Mouse (Mus musculus): ENCODE measurements around the gene Uqcr11. TPM values are rescaled to one million over a fixed set of nuclear protein-coding genes. Genes with fewer than 3 reads are reported as not detected.
A peak's percentile ranks its signal among the peaks of the same experiment; 100 is the strongest.

The Uqcr11 gene
- polyA plus RNA-seq, 2 experiments = 707 to 718 TPM

DNA sequence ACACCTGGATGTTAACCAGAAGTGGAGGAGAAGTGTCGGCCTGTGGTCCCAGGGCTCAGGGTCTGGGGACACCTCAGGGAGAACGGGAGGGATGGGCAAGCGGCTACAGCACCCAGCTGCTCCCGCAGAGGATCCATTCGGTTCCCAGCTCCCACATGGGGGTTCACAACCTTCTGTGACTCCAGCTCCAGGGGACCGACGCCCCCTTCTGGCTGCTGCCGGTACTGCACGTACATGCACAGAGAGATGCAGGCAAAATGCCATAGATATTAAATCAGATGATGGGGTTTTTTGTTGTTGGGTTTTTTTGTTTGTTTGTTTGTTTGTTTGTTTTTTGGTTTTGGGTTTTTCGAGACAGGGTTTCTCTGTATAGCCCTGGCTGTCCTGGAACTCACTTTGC is 28.9 kb downstream of the Uqcr11 start:
- no peak for DNase-seq (ENCODE audit: low spot score)
- Histone ChIP-seq H3K9ac (ENCODE audit: low read depth, low read length, severe bottlenecking) (no peak overlapping the region), H3K4me3 (replicated peaks; ENCODE audit: low read length) (no peak overlapping the region), H3K9me3 (ENCODE audit: control insufficient read depth, low read length) (no peaks in the 10 kb centered on the region), H3K27ac (replicated peaks; ENCODE audit: low read depth, low read length) (no peak overlapping the region), H3K4me2 (replicated peaks; ENCODE audit: low read depth, low read length, severe bottlenecking) (no peak overlapping the region), H3K36me3 (ENCODE audit: control insufficient read depth, insufficient read depth, low read length) (peaks cover 36% of the 10 kb centered on the region), H3K27me3 (ENCODE audit: control insufficient read depth, insufficient read depth, low read length) (no peaks in the 10 kb centered on the region), H3K4me1 (ENCODE audit: control insufficient read depth, insufficient read depth, low read length) (no peaks in the 10 kb centered on the region)
- TF ChIP-seq POLR2A (IDR thresholded peaks at IDR 0.05; ENCODE audit: borderline replicate concordance, extremely low read depth, insufficient read depth, insufficient read length) = no peak
- 49% methylated on average over 10 of the region's 10 CpGs for WGBS
- no peak for ATAC-seq (ENCODE audit: low FRiP score, low read depth)

DNA sequence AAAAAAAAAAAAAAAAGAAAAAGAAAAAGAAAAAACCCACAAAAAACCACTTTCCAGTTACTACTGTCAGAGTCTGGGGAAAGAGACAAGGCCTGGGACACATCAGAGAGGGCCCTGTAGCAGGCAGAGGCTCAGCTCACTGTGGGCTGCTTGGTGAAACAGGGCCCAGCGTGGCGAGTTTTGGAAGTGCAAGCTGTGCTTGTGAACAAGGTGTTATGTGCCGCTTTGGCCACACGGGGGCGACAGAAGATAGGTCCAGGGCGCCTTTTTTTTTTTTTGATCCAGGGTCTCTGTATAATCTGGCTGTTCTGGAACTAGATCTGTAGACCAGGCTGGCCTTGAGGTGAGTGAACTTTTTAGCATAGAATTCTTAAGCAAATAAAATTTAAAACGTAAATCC is 30.5 kb downstream of the Uqcr11 start:
- H3K4me2 ChIP-seq (replicated peaks; ENCODE audit: low read depth, low read length, severe bottlenecking) = no peak overlapping the region
- no peaks in the 10 kb centered on the region for H3K27me3 ChIP-seq (ENCODE audit: control insufficient read depth, insufficient read depth, low read length)
- no peak overlapping the region for H3K9ac ChIP-seq (ENCODE audit: low read depth, low read length, severe bottlenecking)
- H3K36me3 ChIP-seq (ENCODE audit: control insufficient read depth, insufficient read depth, low read length) = peaks cover 20% of the 10 kb centered on the region
- H3K4me1 ChIP-seq (ENCODE audit: control insufficient read depth, insufficient read depth, low read length) = peaks cover 7% of the 10 kb centered on the region
- 3% methylated on average over 7 of the region's 7 CpGs for WGBS
- TF ChIP-seq POLR2A (IDR thresholded peaks at IDR 0.05; ENCODE audit: borderline replicate concordance, extremely low read depth, insufficient read depth, insufficient read length) = 0 out of 2 replicates have a peak, but pooled peaks have one; percentile 21
- DNase-seq (ENCODE audit: low spot score) = peak; percentile 94
- H3K9me3 ChIP-seq (ENCODE audit: control insufficient read depth, low read length) = no peaks in the 10 kb centered on the region
- ATAC-seq (ENCODE audit: low FRiP score, low read depth) = peak; percentile 48; the same call in 1 of the 2 replicates
- no peak overlapping the region for H3K27ac ChIP-seq (replicated peaks; ENCODE audit: low read depth, low read length)
- no peak overlapping the region for H3K4me3 ChIP-seq (replicated peaks; ENCODE audit: low read length)

DNA sequence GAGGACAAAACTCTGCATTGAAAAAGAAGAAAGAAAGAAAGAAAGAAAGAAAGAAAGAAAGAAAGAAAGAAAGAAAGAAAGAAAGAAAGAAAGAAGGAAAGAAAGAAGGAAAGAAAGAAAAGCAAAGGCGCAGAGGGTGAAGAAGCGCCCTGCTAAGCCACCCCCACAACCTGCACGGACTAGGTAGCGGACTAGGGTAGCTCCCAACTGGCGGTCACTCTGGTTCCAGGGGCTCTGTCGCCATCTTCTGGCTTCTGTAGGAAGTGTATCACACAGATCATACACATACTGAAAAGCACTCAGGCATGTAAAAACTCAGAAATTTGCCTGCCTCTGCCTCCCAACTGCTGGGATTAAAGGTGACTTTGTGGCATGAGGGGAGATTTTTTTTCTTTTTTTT is 32.6 kb downstream of the Uqcr11 start:
- Histone ChIP-seq H3K4me1 (ENCODE audit: control insufficient read depth, insufficient read depth, low read length) (peaks cover 7% of the 10 kb centered on the region), H3K36me3 (ENCODE audit: control insufficient read depth, insufficient read depth, low read length) (0 out of 2 replicates have a peak, but pooled peaks cover 1% of the 10 kb centered on the region), H3K9me3 (ENCODE audit: control insufficient read depth, low read length) (no peaks in the 10 kb centered on the region), H3K27me3 (ENCODE audit: control insufficient read depth, insufficient read depth, low read length) (no peaks in the 10 kb centered on the region), H3K4me3 (replicated peaks; ENCODE audit: low read length) (no peak overlapping the region), H3K4me2 (replicated peaks; ENCODE audit: low read depth, low read length, severe bottlenecking) (no peak overlapping the region), H3K9ac (ENCODE audit: low read depth, low read length, severe bottlenecking) (no peak overlapping the region), H3K27ac (replicated peaks; ENCODE audit: low read depth, low read length) (no peak overlapping the region)
- ATAC-seq (ENCODE audit: low FRiP score, low read depth) (no peak), DNase-seq (ENCODE audit: low spot score) (peak; percentile 56)
- TF ChIP-seq POLR2A (IDR thresholded peaks at IDR 0.05; ENCODE audit: borderline replicate concordance, extremely low read depth, insufficient read depth, insufficient read length) = no peak
- WGBS = 22% methylated on average over 6 of the region's 6 CpGs

DNA sequence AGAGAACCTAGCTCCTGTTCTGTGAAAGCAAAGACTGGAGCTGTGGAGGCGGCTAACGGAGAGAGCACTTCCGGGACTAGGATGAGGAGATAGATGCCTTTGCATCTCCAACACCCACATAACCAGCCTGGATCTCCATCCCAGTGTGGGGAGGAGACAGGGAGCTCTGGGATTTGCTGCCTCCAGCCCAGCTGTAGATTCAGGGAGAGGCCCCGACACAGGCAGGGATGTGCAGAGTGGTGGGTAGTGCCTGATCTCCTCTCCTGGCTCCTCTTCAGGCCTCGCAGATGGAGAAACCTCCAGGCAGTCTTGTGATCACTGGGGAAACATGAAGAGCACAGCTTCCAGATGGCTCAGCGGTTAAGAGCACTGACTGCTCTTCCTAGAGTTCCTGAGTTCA is 33.9 kb downstream of the Uqcr11 start:
- Histone ChIP-seq H3K9ac (ENCODE audit: low read depth, low read length, severe bottlenecking) (no peak overlapping the region), H3K27ac (replicated peaks; ENCODE audit: low read depth, low read length) (no peak overlapping the region), H3K27me3 (ENCODE audit: control insufficient read depth, insufficient read depth, low read length) (no peaks in the 10 kb centered on the region), H3K4me3 (replicated peaks; ENCODE audit: low read length) (no peak overlapping the region), H3K4me1 (ENCODE audit: control insufficient read depth, insufficient read depth, low read length) (peaks cover 7% of the 10 kb centered on the region), H3K36me3 (ENCODE audit: control insufficient read depth, insufficient read depth, low read length) (no peaks in the 10 kb centered on the region), H3K9me3 (ENCODE audit: control insufficient read depth, low read length) (no peaks in the 10 kb centered on the region), H3K4me2 (replicated peaks; ENCODE audit: low read depth, low read length, severe bottlenecking) (no peak overlapping the region)
- ATAC-seq (ENCODE audit: low FRiP score, low read depth) (no peak), DNase-seq (ENCODE audit: low spot score) (no peak)
- no peak for TF ChIP-seq POLR2A (IDR thresholded peaks at IDR 0.05; ENCODE audit: borderline replicate concordance, extremely low read depth, insufficient read depth, insufficient read length)
- 73% methylated on average over 6 of the region's 6 CpGs for WGBS

DNA sequence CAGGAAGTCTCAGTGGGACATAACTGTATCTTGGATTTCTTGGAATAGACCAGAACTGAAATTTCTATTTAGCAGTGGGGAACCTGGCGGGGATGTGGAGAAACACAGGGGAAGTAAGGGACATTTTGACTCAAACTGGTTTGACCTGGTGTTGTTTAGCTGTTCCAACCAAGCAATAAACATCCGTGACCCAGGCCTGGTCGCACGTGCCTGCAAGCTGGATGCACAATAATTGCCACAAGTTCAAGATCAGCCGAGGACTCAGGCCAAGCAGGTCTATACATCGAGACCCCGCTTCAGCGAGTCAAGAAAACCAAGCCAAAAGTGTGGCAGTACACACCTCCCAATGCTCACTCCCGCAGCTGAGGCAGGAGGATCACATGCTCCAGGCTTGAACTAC is 34.6 kb downstream of the Uqcr11 start:
- DNase-seq (ENCODE audit: low spot score) (no peak), ATAC-seq (ENCODE audit: low FRiP score, low read depth) (no peak)
- no peaks in the 10 kb centered on the region for H3K27me3 ChIP-seq (ENCODE audit: control insufficient read depth, insufficient read depth, low read length)
- H3K9ac ChIP-seq (ENCODE audit: low read depth, low read length, severe bottlenecking) = 0 out of 2 replicates have a peak overlapping the region, but pooled peaks have one; percentile 0
- 53% methylated on average over 9 of the region's 9 CpGs for WGBS
- H3K4me3 ChIP-seq (replicated peaks; ENCODE audit: low read length) = peak overlapping the region; percentile 29
- no peaks in the 10 kb centered on the region for H3K36me3 ChIP-seq (ENCODE audit: control insufficient read depth, insufficient read depth, low read length)
- H3K9me3 ChIP-seq (ENCODE audit: control insufficient read depth, low read length) = no peaks in the 10 kb centered on the region
- peak overlapping the region; percentile 32 for H3K4me2 ChIP-seq (replicated peaks; ENCODE audit: low read depth, low read length, severe bottlenecking)
- TF ChIP-seq POLR2A (IDR thresholded peaks at IDR 0.05; ENCODE audit: borderline replicate concordance, extremely low read depth, insufficient read depth, insufficient read length) = no peak
- H3K27ac ChIP-seq (replicated peaks; ENCODE audit: low read depth, low read length) = no peak overlapping the region
- peaks cover 7% of the 10 kb centered on the region for H3K4me1 ChIP-seq (ENCODE audit: control insufficient read depth, insufficient read depth, low read length)
